ENCODE assay signal across 8 mouse cellular contexts in genomic region chr13:112259398-112259797, GRCm38 (mm10). TPM values are rescaled to one million over a fixed set of nuclear protein-coding genes. Genes with fewer than 3 reads are reported as not detected.
DNase-seq lines count a peak whose midpoint lies in the region; ATAC-seq and TF ChIP-seq lines count a peak whose summit lies in the region.

No protein-coding gene starts in this region.

- H3K36me3 ChIP-seq in embryonic facial prominence, embryonic 12.5 days = no peaks in the 10 kb centered on the region
- H3K36me3 ChIP-seq in kidney, embryonic 16.5 days (ENCODE audit: insufficient read depth, low read length) = no peaks in the 10 kb centered on the region
- no peaks in the 10 kb centered on the region for H3K36me3 ChIP-seq in liver, adult 2 months (ENCODE audit: control insufficient read depth, insufficient read depth, low read length)

- TF ChIP-seq POLR2A in liver, adult 2 months (IDR thresholded peaks at IDR 0.05; ENCODE audit: extremely low read depth, insufficient read depth, low read length) = no peak

- H3K9me3 ChIP-seq in embryonic facial prominence, embryonic 12.5 days = no peaks in the 10 kb centered on the region
- no peaks in the 10 kb centered on the region for H3K9me3 ChIP-seq in kidney, embryonic 16.5 days (ENCODE audit: low read length)

- no peak overlapping the region for H3K27ac ChIP-seq in embryonic facial prominence, embryonic 12.5 days
- H3K27ac ChIP-seq in kidney, embryonic 16.5 days (ENCODE audit: low read length) = no peak overlapping the region
- no peak overlapping the region for H3K27ac ChIP-seq in liver, adult 2 months (replicated peaks; ENCODE audit: insufficient read depth, low read depth, low read length)

- 0 out of 2 replicates have a peak, but pooled peaks have one; percentile 28 for ATAC-seq in embryonic facial prominence, embryonic 12.5 days (ENCODE audit: insufficient number of reproducible peaks, insufficient read depth, low FRiP score, low TSS enrichment)
- peak; percentile 84; the same call in 1 of the 2 replicates for ATAC-seq in kidney, embryonic 16.5 days (ENCODE audit: low FRiP score, low TSS enrichment)

- H3K79me2 ChIP-seq in liver, adult 2 months (ENCODE audit: control insufficient read depth, insufficient read depth, low read length) = no peaks in the 10 kb centered on the region

- H3K4me2 ChIP-seq in embryonic facial prominence, embryonic 12.5 days (replicated peaks) = no peak overlapping the region
- no peak overlapping the region for H3K4me2 ChIP-seq in kidney, embryonic 16.5 days (replicated peaks; ENCODE audit: low read depth, low read length)

- H3K4me1 ChIP-seq in embryonic facial prominence, embryonic 12.5 days = peaks cover 6% of the 10 kb centered on the region; the same call in 1 of the 2 replicates
- peaks cover under 1% of the 10 kb centered on the region; the same call in 1 of the 2 replicates for H3K4me1 ChIP-seq in kidney, embryonic 16.5 days (ENCODE audit: insufficient read depth, low read length)
- no peaks in the 10 kb centered on the region for H3K4me1 ChIP-seq in liver, adult 2 months (ENCODE audit: control insufficient read depth, insufficient read depth, low read length)

- TF ChIP-seq CTCF in liver, adult 2 months (IDR thresholded peaks at IDR 0.05; ENCODE audit: low read depth, low read length) = peak; percentile 89

- H3K9ac ChIP-seq in embryonic facial prominence, embryonic 12.5 days = no peak overlapping the region
- H3K9ac ChIP-seq in kidney, embryonic 16.5 days (replicated peaks; ENCODE audit: low read length) = no peak overlapping the region
- no peak overlapping the region for H3K9ac ChIP-seq in liver, adult 2 months (ENCODE audit: low read depth, low read length)

- H3K27me3 ChIP-seq in embryonic facial prominence, embryonic 12.5 days = 0 out of 2 replicates have a peak, but pooled peaks cover 3% of the 10 kb centered on the region
- no peaks in the 10 kb centered on the region for H3K27me3 ChIP-seq in kidney, embryonic 16.5 days (ENCODE audit: insufficient read depth, low read length)
- H3K27me3 ChIP-seq in liver, adult 2 months (ENCODE audit: control insufficient read depth, insufficient read depth, low read length) = no peaks in the 10 kb centered on the region

- no peak overlapping the region for H3K4me3 ChIP-seq in embryonic facial prominence, embryonic 12.5 days
- no peak overlapping the region for H3K4me3 ChIP-seq in kidney, embryonic 16.5 days (ENCODE audit: low read length)
- H3K4me3 ChIP-seq in liver, adult 2 months (ENCODE audit: insufficient read depth, low read depth, low read length) = no peak overlapping the region

- DNase-seq in A20 (ENCODE audit: low read depth, low spot score) = peak; percentile 61
- peak; percentile 67 for DNase-seq in adrenal gland, postnatal 25 days
- peak; percentile 70 for DNase-seq in heart, adult 8-10 months (ENCODE audit: low spot score)
- peak; percentile 39 for DNase-seq in liver, adult 2 months (ENCODE audit: extremely low read depth, low read depth, low spot score)
- DNase-seq in natural killer cell, adult 2 months (ENCODE audit: low spot score in 2 of 2) = peak; percentile 11 to 69
- peak; percentile 62 to 71 for DNase-seq in spleen, postnatal 4 days (ENCODE audit: low spot score in 2 of 2)

- 44% methylated on average over 2 of the region's 2 CpGs for WGBS in embryonic facial prominence, embryonic 12.5 days
- WGBS in kidney, embryonic 16.5 days = 45% methylated on average over 2 of the region's 2 CpGs
- 42% methylated on average over 2 of the region's 2 CpGs for WGBS in liver, adult 2 months

RNA-seq across cellular contexts. Expression of gene Ankrd55, which starts 28.9 kb away (rescaled TPM):
- total RNA-seq in adrenal gland, postnatal 25 days (2021) = 12.2 and 23.4 TPM in 2 replicates
- 1.8 and 2.1 TPM in 2 replicates for polyA plus RNA-seq in embryonic facial prominence, embryonic 12.5 days (2016; fragmentation: Nextera tagmentation; extraction: Ambion mirVana)
- 1 to 10 TPM; 1.6 to 2.7 (median 2.4) TPM for total RNA-seq in heart, adult 8-10 months (2022)
- polyA plus RNA-seq in kidney, embryonic 16.5 days (2015; fragmentation: Nextera tagmentation; extraction: Ambion mirVana) = 0.27 and 0.30 TPM in 2 replicates
- total RNA-seq in liver, adult 2 months (2014; rRNA removed) = 0.09 and 0.40 TPM in 2 replicates
- polyA plus RNA-seq in liver, adult 2 months (2012; rRNA removed) = 0.10 and 0.17 TPM in 2 replicates
